Mouse (Mus musculus) liver, embryonic 12.5 days (tissue): ENCODE data around the gene Galnt10. TPM values are rescaled to one million over a fixed set of nuclear protein-coding genes. Genes with fewer than 3 reads are reported as not detected.

Experiments used
- ATAC-seq: fragments of 200-750 bp; cut with Nextera tagmentation; 2 replicates; pipeline ENCODE4 v1.8.0; 2017; ENCODE audit warnings: moderate number of reproducible peaks, mild to moderate bottlenecking, moderate library complexity
- H3K27ac ChIP-seq: fragments of 300-500 bp; sonication (generic); 2 replicates; pipeline ENCODE4 v1.5.1; 2016; ENCODE audit warnings: mild to moderate bottlenecking
- H3K27me3 ChIP-seq: fragments of 300-500 bp; sonication (generic); replicated peaks from 2 replicates; pipeline ENCODE4 v1.6.1; 2016; ENCODE audit warnings: mild to moderate bottlenecking, moderate library complexity
- H3K36me3 ChIP-seq: fragments of 300-500 bp; sonication (generic); 2 replicates; pipeline ENCODE4 v1.6.1; 2016; ENCODE audit warnings: mild to moderate bottlenecking, moderate library complexity
- H3K4me1 ChIP-seq: fragments of 300-500 bp; sonication (generic); 2 replicates; pipeline ENCODE4 v1.6.1; 2016
- H3K4me2 ChIP-seq: fragments of 300-500 bp; sonication (generic); 2 replicates; pipeline ENCODE4 v1.6.1; 2016; ENCODE audit warnings: mild to moderate bottlenecking, moderate library complexity
- H3K4me3 ChIP-seq: fragments of 300-500 bp; sonication (generic); 2 replicates; pipeline ENCODE4 v1.5.1; 2016; ENCODE audit warnings: mild to moderate bottlenecking, moderate library complexity
- H3K9ac ChIP-seq: fragments of 300-500 bp; sonication (generic); 2 replicates; pipeline ENCODE4 v1.6.1; 2016; ENCODE audit warnings: mild to moderate bottlenecking, moderate library complexity
- H3K9me3 ChIP-seq: fragments of 300-500 bp; sonication (generic); replicated peaks from 2 replicates; pipeline ENCODE4 v1.6.1; 2016; ENCODE audit warnings: mild to moderate bottlenecking, moderate library complexity
- WGBS: fragments of 180-500 bp; shearing (Covaris S2); methylation state at CpG from one replicate; pipeline ENCODE4 v1.1.7; 2016; ENCODE audit not compliant: insufficient replicate concordance; 5-methylcytosine and 5-hydroxymethylcytosine counted together
- polyA plus RNA-seq: library from polyadenylated mRNA; unstranded; fragments of >200 nt; fragmentation: Nextera tagmentation; extraction: Ambion mirVana; gene quantifications from 2 replicates; pipeline ENCODE4 v1.2.1, GENCODE M21; 2016

Galnt10 gene
- polyA plus RNA-seq, 1 experiment from 2014 or later, result 34.2 TPM

DNA sequence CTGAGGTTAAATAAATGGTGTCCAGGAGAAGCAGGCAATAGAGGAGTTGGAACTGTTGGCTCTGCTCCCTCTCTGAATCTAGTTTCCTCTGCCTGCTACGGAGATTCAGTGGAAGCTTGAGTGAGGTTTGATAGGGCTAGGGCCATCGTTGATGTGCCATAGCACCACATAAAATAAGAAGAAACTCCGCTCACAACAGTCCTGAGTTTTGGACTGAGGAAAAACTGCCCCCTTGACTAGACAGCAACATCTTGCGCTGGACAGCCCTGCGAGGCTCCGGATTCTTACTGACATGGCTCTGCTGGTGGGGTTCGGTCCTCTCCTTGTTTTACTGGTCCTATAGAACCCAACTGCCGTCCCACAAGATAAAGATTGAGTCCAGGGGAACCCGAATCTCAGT lies 191.2 kb downstream of the Galnt10 start:
- H3K27ac ChIP-seq, result no peak overlapping the region
- H3K4me3 ChIP-seq, result no peak overlapping the region
- H3K36me3 ChIP-seq, result no peaks in the 10 kb centered on the region
- H3K9me3 ChIP-seq, result no peaks in the 10 kb centered on the region
- 11% methylated on average over 9 of the region's 9 CpGs for WGBS
- no peaks in the 10 kb centered on the region for H3K4me1 ChIP-seq
- ATAC-seq, result no peak
- no peak overlapping the region for H3K9ac ChIP-seq
- no peak overlapping the region for H3K4me2 ChIP-seq
- peaks cover 99% of the 10 kb centered on the region for H3K27me3 ChIP-seq

Other genes with a start within 250 kb of the Galnt10 start
- 37.2 and 42.1 TPM in 2 replicates for gene Fam114a2, start 126.8 kb upstream of the Galnt10 start, polyA plus RNA-seq
- gene Mfap3, start 126.8 kb upstream of the Galnt10 start, polyA plus RNA-seq, result 14.6 and 15.9 TPM in 2 replicates
- gene Sap30l, start 156.2 kb downstream of the Galnt10 start, polyA plus RNA-seq, result 9.2 and 10.0 TPM in 2 replicates
- 1.6 and 3.0 TPM in 2 replicates for gene Hand1, start 187.4 kb downstream of the Galnt10 start, polyA plus RNA-seq